Mouse (Mus musculus): ENCODE results near the gene Kpna6. TPM values are rescaled to one million over a fixed set of nuclear protein-coding genes. Genes with fewer than 3 reads are reported as not detected.
A peak's percentile ranks its signal among the peaks of the same experiment; 100 is the strongest.

Kpna6 gene
- polyA plus RNA-seq, 1 experiment from 2014 or later, result 13.6 TPM

GRCm38 (mm10) chr4:129641756-129642155 lies 30.8 kb downstream of the Kpna6 start:
- peaks cover 23% of the 10 kb centered on the region for H3K36me3 ChIP-seq
- H3K9me3 ChIP-seq, result no peaks in the 10 kb centered on the region
- 0 out of 2 replicates have a peak overlapping the region, but pooled peaks have one; percentile 2 for H3K27ac ChIP-seq
- H3K4me3 ChIP-seq (replicated peaks), result no peak overlapping the region
- H3K27me3 ChIP-seq (replicated peaks), result no peaks in the 10 kb centered on the region
- H3K9ac ChIP-seq, result no peak overlapping the region
- H3K4me1 ChIP-seq, result peaks cover 13% of the 10 kb centered on the region
- WGBS, result 42% methylated on average over 5 of the region's 5 CpGs
- ATAC-seq (ENCODE audit: insufficient read depth, low FRiP score, low read depth), result no peak
- H3K4me2 ChIP-seq, result peak overlapping the region; percentile 78; the same call in 1 of the 2 replicates

GRCm38 (mm10) chr4:129640638-129641467 lies 31.7 kb downstream of the Kpna6 start, which contains the start of gene Txlna:
Gene Txlna, minus strand, starts transcription at chr4:129641065.
- Histone ChIP-seq H3K27ac (peak within 1 kb of the TSS; percentile 97), H3K9ac (peak within 1 kb of the TSS; percentile 53), H3K4me1 (peaks cover 13% of the 10 kb centered on the region), H3K4me3 (replicated peaks) (peak within 1 kb of the TSS; percentile 70), H3K27me3 (replicated peaks) (no peaks in the 10 kb centered on the region), H3K36me3 (peaks cover 26% of the 10 kb centered on the region), H3K4me2 (peak within 1 kb of the TSS; percentile 78), H3K9me3 (no peaks in the 10 kb centered on the region)
- ATAC-seq (ENCODE audit: insufficient read depth, low FRiP score, low read depth), result peak; percentile 92
- under 1% methylated on average over 60 of the region's 60 CpGs for WGBS

DNA sequence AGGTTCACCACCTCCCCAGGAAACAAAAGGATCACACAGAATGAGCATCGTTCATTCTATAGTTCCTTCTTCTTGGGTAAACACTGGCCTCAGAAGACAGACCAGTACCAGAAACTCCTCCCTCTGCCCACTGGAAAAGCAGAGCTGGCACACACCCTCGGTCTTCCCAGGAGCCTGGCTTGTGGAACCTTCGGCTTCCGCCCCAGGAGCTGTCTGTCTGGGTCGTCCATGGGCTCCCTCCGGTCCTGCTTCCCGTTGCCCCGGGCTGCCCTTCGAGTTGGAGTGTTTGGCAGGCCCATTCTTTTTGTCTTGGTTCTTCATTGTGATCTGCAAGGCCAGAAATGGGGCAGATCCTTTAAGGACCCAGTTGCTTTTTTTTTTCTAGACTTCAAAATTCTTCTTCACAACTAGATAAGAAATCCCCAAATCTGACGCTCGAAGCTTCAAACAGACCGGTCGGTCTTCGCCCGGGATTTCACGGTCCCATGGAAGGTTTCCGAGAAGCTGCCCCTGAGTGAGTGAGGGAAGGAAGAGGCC lies 32.4 kb downstream of the Kpna6 start:
- Histone ChIP-seq H3K4me2 (peak overlapping the region; percentile 78), H3K36me3 (peaks cover 25% of the 10 kb centered on the region), H3K4me3 (replicated peaks) (peak overlapping the region; percentile 70), H3K9ac (peak overlapping the region; percentile 53), H3K27ac (peak overlapping the region; percentile 97), H3K9me3 (no peaks in the 10 kb centered on the region), H3K27me3 (replicated peaks) (no peaks in the 10 kb centered on the region), H3K4me1 (peaks cover 13% of the 10 kb centered on the region)
- ATAC-seq (ENCODE audit: insufficient read depth, low FRiP score, low read depth), result no peak
- 2% methylated on average over 17 of the region's 17 CpGs for WGBS

- Histone ChIP-seq H3K4me2 (peak overlapping the region; percentile 78), H3K4me3 (replicated peaks) (peak overlapping the region; percentile 70), H3K9me3 (no peaks in the 10 kb centered on the region), H3K36me3 (peaks cover 33% of the 10 kb centered on the region), H3K27ac (peak overlapping the region; percentile 97; the same call in 1 of the 2 replicates), H3K9ac (no peak overlapping the region), H3K27me3 (replicated peaks) (no peaks in the 10 kb centered on the region), H3K4me1 (peaks cover 13% of the 10 kb centered on the region)
- 85% methylated on average over 15 of the region's 15 CpGs for WGBS
- no peak for ATAC-seq (ENCODE audit: insufficient read depth, low FRiP score, low read depth)
These were observed 33.3 kb downstream of the Kpna6 start for GRCm38 (mm10) chr4:129639221-129639620.

DNA sequence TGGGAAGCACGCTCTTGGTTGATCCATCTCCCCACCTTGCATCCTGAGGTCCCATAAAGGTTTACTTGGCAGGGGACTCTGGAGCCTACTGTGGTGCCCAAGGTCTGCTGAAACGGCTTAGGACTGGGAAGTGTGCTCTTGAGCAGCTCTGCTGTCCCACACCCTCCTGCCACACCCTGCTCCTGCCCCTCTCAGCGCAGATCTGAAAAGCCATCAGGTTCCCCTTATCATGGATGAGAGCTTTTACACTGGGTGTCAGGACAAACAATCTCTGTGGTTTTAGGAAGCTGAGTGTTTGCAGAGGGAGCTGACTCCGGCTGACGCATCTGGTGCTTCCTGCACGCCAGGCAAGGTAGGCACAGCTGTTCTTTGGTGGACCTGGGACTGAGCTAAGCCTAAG lies 38.7 kb downstream of the Kpna6 start:
- peaks cover 6% of the 10 kb centered on the region; the same call in 1 of the 2 replicates for H3K4me1 ChIP-seq
- no peaks in the 10 kb centered on the region for H3K9me3 ChIP-seq
- 84% methylated on average over 6 of the region's 6 CpGs for WGBS
- peaks cover 77% of the 10 kb centered on the region for H3K36me3 ChIP-seq
- H3K4me2 ChIP-seq, result no peak overlapping the region
- no peak overlapping the region for H3K27ac ChIP-seq
- no peak overlapping the region for H3K9ac ChIP-seq
- ATAC-seq (ENCODE audit: insufficient read depth, low FRiP score, low read depth), result 0 out of 2 replicates have a peak, but pooled peaks have one; percentile 30
- no peak overlapping the region for H3K4me3 ChIP-seq (replicated peaks)
- H3K27me3 ChIP-seq (replicated peaks), result no peaks in the 10 kb centered on the region

GRCm38 (mm10) chr4:129631867-129632266 lies 40.7 kb downstream of the Kpna6 start:
- H3K9ac ChIP-seq, result no peak overlapping the region
- H3K4me2 ChIP-seq, result no peak overlapping the region
- peaks cover 81% of the 10 kb centered on the region for H3K36me3 ChIP-seq
- ATAC-seq (ENCODE audit: insufficient read depth, low FRiP score, low read depth), result no peak
- H3K27me3 ChIP-seq (replicated peaks), result no peaks in the 10 kb centered on the region
- 90% methylated on average over 12 of the region's 12 CpGs for WGBS
- no peaks in the 10 kb centered on the region for H3K9me3 ChIP-seq
- no peak overlapping the region for H3K4me3 ChIP-seq (replicated peaks)
- no peak overlapping the region for H3K27ac ChIP-seq
- H3K4me1 ChIP-seq, result 0 out of 2 replicates have a peak, but pooled peaks cover 3% of the 10 kb centered on the region

DNA sequence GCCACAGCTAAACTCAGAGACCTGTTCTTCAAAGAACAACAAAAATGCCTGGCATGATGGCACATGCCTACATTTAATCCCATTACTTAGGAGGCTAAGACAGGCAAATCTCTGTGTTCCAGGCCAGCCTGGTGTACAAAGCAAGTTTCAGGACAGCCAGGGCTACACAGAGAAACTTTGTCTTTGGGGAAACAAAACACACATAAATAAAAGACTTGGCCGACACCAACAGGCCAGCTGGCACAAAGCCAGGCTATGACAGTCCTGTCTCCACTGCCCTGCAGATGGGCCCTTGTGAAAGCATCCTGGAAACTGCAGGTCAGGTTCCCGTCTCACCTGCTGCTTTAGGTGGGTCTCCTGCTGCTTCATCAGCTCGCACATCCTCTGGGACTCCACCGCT lies 41.6 kb downstream of the Kpna6 start:
- Histone ChIP-seq H3K9ac (no peak overlapping the region), H3K36me3 (peaks cover 76% of the 10 kb centered on the region), H3K4me1 (0 out of 2 replicates have a peak, but pooled peaks cover 3% of the 10 kb centered on the region), H3K4me3 (replicated peaks) (no peak overlapping the region), H3K4me2 (no peak overlapping the region), H3K27ac (no peak overlapping the region), H3K9me3 (no peaks in the 10 kb centered on the region), H3K27me3 (replicated peaks) (no peaks in the 10 kb centered on the region)
- WGBS, result 78% methylated on average over 4 of the region's 4 CpGs
- ATAC-seq (ENCODE audit: insufficient read depth, low FRiP score, low read depth), result no peak

GRCm38 (mm10) chr4:129626035-129626434 lies 46.5 kb downstream of the Kpna6 start:
- Histone ChIP-seq H3K27me3 (replicated peaks) (no peaks in the 10 kb centered on the region), H3K9me3 (no peaks in the 10 kb centered on the region), H3K4me3 (replicated peaks) (no peak overlapping the region), H3K4me1 (peaks cover 31% of the 10 kb centered on the region), H3K4me2 (no peak overlapping the region), H3K9ac (no peak overlapping the region), H3K36me3 (peaks cover 38% of the 10 kb centered on the region), H3K27ac (no peak overlapping the region)
- WGBS, result 70% methylated on average over 6 of the region's 6 CpGs
- ATAC-seq (ENCODE audit: insufficient read depth, low FRiP score, low read depth), result no peak

GRCm38 (mm10) chr4:129625496-129625895 lies 47.1 kb downstream of the Kpna6 start:
- Histone ChIP-seq H3K9me3 (no peaks in the 10 kb centered on the region), H3K9ac (no peak overlapping the region), H3K27ac (peak overlapping the region; percentile 90; the same call in 1 of the 2 replicates), H3K4me3 (replicated peaks) (no peak overlapping the region), H3K27me3 (replicated peaks) (no peaks in the 10 kb centered on the region), H3K4me2 (no peak overlapping the region; the same call in 1 of the 2 replicates), H3K36me3 (peaks cover 33% of the 10 kb centered on the region), H3K4me1 (peaks cover 30% of the 10 kb centered on the region)
- no peak for ATAC-seq (ENCODE audit: insufficient read depth, low FRiP score, low read depth)
- 38% methylated on average over 4 of the region's 4 CpGs for WGBS

DNA sequence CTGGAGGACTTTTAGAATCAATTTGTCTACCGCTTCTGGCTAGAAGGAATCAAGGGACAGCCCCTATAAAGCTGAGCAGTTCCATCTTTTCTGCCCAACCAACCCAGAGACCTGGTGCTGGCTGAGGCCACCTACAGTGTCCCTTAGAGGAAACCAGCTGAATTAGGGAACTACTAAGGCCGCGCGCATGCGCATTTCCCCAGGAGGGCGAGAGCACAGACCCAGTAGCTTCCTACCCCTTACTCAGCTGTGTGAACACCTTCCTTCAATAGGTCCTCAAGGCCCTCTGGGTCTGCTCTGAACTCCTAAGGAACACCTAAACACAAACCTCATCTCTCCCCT lies 47.6 kb downstream of the Kpna6 start:
- no peaks in the 10 kb centered on the region for H3K9me3 ChIP-seq
- 6% methylated on average over 6 of the region's 6 CpGs for WGBS
- peaks cover 29% of the 10 kb centered on the region for H3K36me3 ChIP-seq
- peak overlapping the region; percentile 66 for H3K4me3 ChIP-seq (replicated peaks)
- H3K9ac ChIP-seq, result peak overlapping the region; percentile 27; the same call in 1 of the 2 replicates
- ATAC-seq (ENCODE audit: insufficient read depth, low FRiP score, low read depth), result no peak
- peaks cover 30% of the 10 kb centered on the region for H3K4me1 ChIP-seq
- no peaks in the 10 kb centered on the region for H3K27me3 ChIP-seq (replicated peaks)
- peak overlapping the region; percentile 90 for H3K27ac ChIP-seq
- peak overlapping the region; percentile 75 for H3K4me2 ChIP-seq

DNA sequence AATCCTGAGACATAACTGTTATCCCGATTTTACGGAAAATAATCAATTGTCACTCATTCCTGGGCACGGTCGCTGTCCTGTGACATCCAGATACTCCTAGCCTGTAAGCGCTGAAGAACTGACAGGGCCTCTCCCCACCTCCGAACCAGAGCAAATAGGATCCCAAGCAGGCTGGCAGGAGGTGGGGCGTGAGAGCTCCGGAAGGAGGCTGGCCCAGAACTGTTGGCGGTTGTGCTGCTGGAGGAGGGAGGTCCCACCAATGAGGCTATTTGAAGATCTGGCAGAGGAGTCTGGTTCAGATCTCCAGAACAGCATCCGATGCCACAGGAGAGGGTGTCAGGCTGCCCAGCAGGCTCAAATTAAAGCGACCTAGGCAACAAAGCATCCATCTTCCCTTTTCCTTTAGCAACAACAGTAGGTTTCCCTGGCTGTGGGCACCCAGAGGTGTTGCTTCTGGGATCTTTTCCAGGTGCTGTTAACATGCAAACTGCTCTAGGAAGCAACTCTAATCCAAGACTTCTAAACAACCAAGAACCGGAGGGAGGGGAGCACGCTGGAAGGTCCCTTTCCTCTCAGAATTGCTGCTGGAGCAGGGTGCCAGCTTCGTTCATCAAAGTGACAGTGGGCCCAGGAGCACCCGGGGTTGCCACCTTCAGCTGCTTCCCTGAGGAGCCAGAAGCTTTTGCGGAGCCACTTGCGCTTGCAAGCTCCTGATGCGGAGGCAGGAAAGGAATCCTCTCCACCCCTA lies 48.1 kb downstream of the Kpna6 start:
- H3K36me3 ChIP-seq, result peaks cover 24% of the 10 kb centered on the region
- peak overlapping the region; percentile 66 for H3K4me3 ChIP-seq (replicated peaks)
- peak overlapping the region; percentile 37; the same call in 1 of the 2 replicates for H3K9ac ChIP-seq
- peak; percentile 91 for ATAC-seq (ENCODE audit: insufficient read depth, low FRiP score, low read depth)
- peak overlapping the region; percentile 90 for H3K27ac ChIP-seq
- no peaks in the 10 kb centered on the region for H3K27me3 ChIP-seq (replicated peaks)
- peak overlapping the region; percentile 75 for H3K4me2 ChIP-seq
- peaks cover 30% of the 10 kb centered on the region for H3K4me1 ChIP-seq
- no peaks in the 10 kb centered on the region for H3K9me3 ChIP-seq
- under 1% methylated on average over 18 of the region's 18 CpGs for WGBS

Measured in stomach, embryonic 15.5 days (tissue).